Mouse (Mus musculus): ENCODE data around the gene Asmt.

Gene Asmt

GRCm38 (mm10) chrX:170672594-170673092 is at the start of gene Asmt:
Gene Asmt, plus strand, starts transcription at chrX:170672644.
- peak in 1 of 2 experiments; percentile 53 for DNase-seq (ENCODE audit: low spot score in 2 of 2)

GRCm38 (mm10) chrX:170673233-170673951 is 948 bp downstream of the Asmt start:
- peak in 1 of 2 experiments; percentile 60 for DNase-seq (ENCODE audit: low spot score in 2 of 2)

GRCm38 (mm10) chrX:170674229-170674771 is 1.9 kb downstream of the Asmt start:
- DNase-seq (ENCODE audit: low spot score in 2 of 2): peak; percentile 41 to 70

- DNase-seq (ENCODE audit: low spot score in 2 of 2): peak; percentile 18 to 62
Measured at GRCm38 (mm10) chrX:170674885-170675876, 2.7 kb downstream of the Asmt start.

GRCm38 (mm10) chrX:170675923-170676605 is 3.6 kb downstream of the Asmt start:
- DNase-seq (ENCODE audit: low spot score in 2 of 2): peak in 1 of 2 experiments; percentile 58

- DNase-seq (ENCODE audit: low spot score in 2 of 2): peak in 1 of 2 experiments; percentile 58
Measured at GRCm38 (mm10) chrX:170676606-170677239, 4.3 kb downstream of the Asmt start.

- DNase-seq (ENCODE audit: low spot score in 2 of 2): peak in 1 of 2 experiments; percentile 54
Measured at GRCm38 (mm10) chrX:170677266-170677665, 4.8 kb downstream of the Asmt start.

GRCm38 (mm10) chrX:170677680-170678079 is 5.2 kb downstream of the Asmt start:
- peak in 1 of 2 experiments; percentile 56 for DNase-seq (ENCODE audit: low spot score in 2 of 2)

All from urinary bladder, postnatal 4 days (tissue).